Comparison of ENCODE assay signal across 8 mouse cellular contexts in genomic region chr11:72135383-72136158, GRCm38 (mm10). TPM values are rescaled to one million over a fixed set of nuclear protein-coding genes. Genes with fewer than 3 reads are reported as not detected.
DNase-seq lines count a peak whose midpoint lies in the region; ATAC-seq and TF ChIP-seq lines count a peak whose summit lies in the region.

Pitpnm3 (minus strand) TSS chr11:72135778.

- H3K4me3 ChIP-seq in intestine, embryonic 15.5 days (replicated peaks), result peak within 1 kb of the TSS; percentile 63
- H3K4me3 ChIP-seq in liver, embryonic 14.5 days (ENCODE audit: insufficient read depth in 1 of 2, low read depth in 2 of 2, low read length in 2 of 2), result peak within 1 kb of the TSS in 1 of 2 experiments; percentile 39; a peak in 2 of 4 replicates
- H3K4me3 ChIP-seq in olfactory bulb, adult 2 months (ENCODE audit: insufficient read depth, low read depth, low read length), result peak within 1 kb of the TSS; percentile 94

- ATAC-seq in intestine, embryonic 15.5 days, result peak; percentile 24
- ATAC-seq in liver, embryonic 14.5 days (ENCODE audit: insufficient read depth), result no peak

- peak; percentile 44 for TF ChIP-seq POLR2A in olfactory bulb, adult 2 months (IDR thresholded peaks at IDR 0.05; ENCODE audit: insufficient read depth, low read depth, low read length)

- peak within 1 kb of the TSS; percentile 70 for H3K9ac ChIP-seq in intestine, embryonic 15.5 days
- no peak within 1 kb of the TSS for H3K9ac ChIP-seq in liver, embryonic 14.5 days (replicated peaks)

- no peak for DNase-seq in layer of hippocampus, adult 8-10 months (ENCODE audit: low spot score in 2 of 2)
- DNase-seq in layer of hippocampus, adult 9-10 months (ENCODE audit: low spot score), result no peak
- peak; percentile 61 to 69 for DNase-seq in cerebellum, postnatal 14 days
- DNase-seq in gastrocnemius, postnatal 14 days, result peak; percentile 40
- no peak for DNase-seq in liver, embryonic 14.5 days (ENCODE audit: low read depth in 3 of 3, low spot score in 3 of 3)
- no peak for DNase-seq in spleen, postnatal 10 days (ENCODE audit: low spot score in 2 of 2)

- peaks cover 25% of the 10 kb centered on the region for H3K27me3 ChIP-seq in intestine, embryonic 15.5 days (replicated peaks)
- peaks cover 39% of the 10 kb centered on the region for H3K27me3 ChIP-seq in liver, embryonic 14.5 days (ENCODE audit: control insufficient read depth, insufficient read depth, low read length)

- no peak for TF ChIP-seq CTCF in liver, embryonic 14.5 days (IDR thresholded peaks at IDR 0.05; ENCODE audit: low read depth)
- no peak for TF ChIP-seq CTCF in olfactory bulb, adult 2 months (IDR thresholded peaks at IDR 0.05; ENCODE audit: insufficient read depth, low read depth, low read length)

- H3K4me1 ChIP-seq in intestine, embryonic 15.5 days (replicated peaks), result peaks cover 29% of the 10 kb centered on the region
- H3K4me1 ChIP-seq in liver, embryonic 14.5 days (replicated peaks; ENCODE audit: control insufficient read depth in 2 of 2, insufficient read depth in 2 of 2, low read length in 1 of 2), result no peaks in the 10 kb centered on the region
- peaks cover 54% of the 10 kb centered on the region for H3K4me1 ChIP-seq in olfactory bulb, adult 2 months (ENCODE audit: control insufficient read depth, insufficient read depth, low read length)

- no peak for TF ChIP-seq EP300 in liver, embryonic 14.5 days (IDR thresholded peaks at IDR 0.05; ENCODE audit: low read depth)

- H3K9me3 ChIP-seq in intestine, embryonic 15.5 days, result no peaks in the 10 kb centered on the region
- H3K9me3 ChIP-seq in liver, embryonic 14.5 days (ENCODE audit: control insufficient read depth, low read length), result no peaks in the 10 kb centered on the region

- intact Hi-C loops in gastrocnemius, postnatal 14 days (cut with DNase I; ENCODE audit: low total_unique reads), result no loop called here

- WGBS in intestine, embryonic 15.5 days, result under 1% methylated on average over 99 of the region's 107 CpGs
- WGBS in liver, embryonic 14.5 days (ENCODE audit: insufficient replicate concordance), result under 1% methylated on average over 80 of the region's 107 CpGs
- WGBS in olfactory bulb, adult 2 months, result 2% methylated on average over 107 of the region's 107 CpGs

- peak within 1 kb of the TSS; percentile 99 for H3K4me2 ChIP-seq in intestine, embryonic 15.5 days (replicated peaks)
- H3K4me2 ChIP-seq in liver, embryonic 14.5 days (ENCODE audit: low read depth), result peak within 1 kb of the TSS; percentile 44

- no peak within 1 kb of the TSS for H3K27ac ChIP-seq in intestine, embryonic 15.5 days
- no peak within 1 kb of the TSS for H3K27ac ChIP-seq in liver, embryonic 14.5 days
- H3K27ac ChIP-seq in olfactory bulb, adult 2 months (ENCODE audit: insufficient read depth, low read depth, low read length), result peak within 1 kb of the TSS; percentile 95

- H3K36me3 ChIP-seq in intestine, embryonic 15.5 days, result no peaks in the 10 kb centered on the region
- no peaks in the 10 kb centered on the region for H3K36me3 ChIP-seq in liver, embryonic 14.5 days (replicated peaks; ENCODE audit: control insufficient read depth, insufficient read depth, low read depth)

RNA-seq across cellular contexts. Expression of gene Pitpnm3, which starts in this region (rescaled TPM):
- total RNA-seq in layer of hippocampus, adult 8-10 months (2022), result 10 to 100 TPM; 30.5 to 46.8 (median 35.3) TPM
- total RNA-seq in gastrocnemius, postnatal 14 days (2021), result 1 to 10 TPM in 1 of 2 experiments, under 1 TPM in 1; 0.75 to 1.1 TPM
- 0.50 and 0.62 TPM in 2 replicates for polyA plus RNA-seq in intestine, embryonic 15.5 days (2015; fragmentation: Nextera tagmentation; extraction: Ambion mirVana)
- polyA plus RNA-seq in liver, embryonic 14.5 days (2012; rRNA removed), result 0.09 and 0.13 TPM in 2 replicates
- polyA plus RNA-seq in liver, embryonic 14.5 days (2014; fragmentation: Nextera tagmentation; extraction: Ambion mirVana), result 0.01 and 0.11 TPM in 2 replicates
- not detected in 2 replicates for polyA plus RNA-seq in olfactory bulb, adult 2 months (2012; ENCODE audit: insufficient read depth, insufficient read length, low replicate concordance, missing spikeins)

Comparison
In these comparisons a context has a peak if more than half of its experiments do, and no peak if none do; other contexts are left out.
1. RNA of gene Pitpnm3 (total RNA-seq): 30.5 to 46.8 TPM in layer of hippocampus, adult 8-10 months; 0.75 to 1.1 TPM in gastrocnemius, postnatal 14 days; every median in the first group is over 10 times any median in the second.
2. Peak in ATAC-seq, H3K4me3 ChIP-seq, H3K9ac ChIP-seq and H3K4me2 ChIP-seq in intestine, embryonic 15.5 days; RNA of the gene not detected or under 1 TPM.
3. DNase-seq: peak in cerebellum, postnatal 14 days (2 of 2) and gastrocnemius, postnatal 14 days (single experiment); none in layer of hippocampus, adult 8-10 months (0 of 2), layer of hippocampus, adult 9-10 months (single experiment), liver, embryonic 14.5 days (0 of 3) and spleen, postnatal 10 days (0 of 2).